Mouse (Mus musculus) testis, postnatal 10 days (tissue): ENCODE results near the gene Tex13a.

Experiments used
- DNase-seq: peaks from one replicate; pipeline ENCODE4 v3.0.0; 2021; ENCODE audit warnings: low spot score

Tex13a gene

GRCm38 (mm10) chrX:138209480-138209879 lies at the start of gene Tex13a:
Gene Tex13a (minus strand): TSS chrX:138209580.
- no peak for DNase-seq

- DNase-seq: no peak
Measured at GRCm38 (mm10) chrX:138234626-138235025, 25.2 kb upstream of the Tex13a start.

GRCm38 (mm10) chrX:138170146-138170545 lies 39.2 kb downstream of the Tex13a start:
- no peak for DNase-seq
